Mouse (Mus musculus) layer of hippocampus, adult 9-11 months (tissue): ENCODE data around the gene Gm9817.
"Not testable (repeated sequence)": the region's sequence is repeated elsewhere in the genome, so short reads cannot be mapped to it uniquely, and the experiment has no call there.

Experiments used
- DNase-seq: peaks from one replicate; pipeline ENCODE4 v3.0.0; 2022

The Gm9817 gene

GRCm38 (mm10) chr13:45078392-45078791, at the start of gene Gm9817:
TSS of gene Gm9817 (plus strand) at chr13:45078692.
- DNase-seq = not testable (repeated sequence)

DNA sequence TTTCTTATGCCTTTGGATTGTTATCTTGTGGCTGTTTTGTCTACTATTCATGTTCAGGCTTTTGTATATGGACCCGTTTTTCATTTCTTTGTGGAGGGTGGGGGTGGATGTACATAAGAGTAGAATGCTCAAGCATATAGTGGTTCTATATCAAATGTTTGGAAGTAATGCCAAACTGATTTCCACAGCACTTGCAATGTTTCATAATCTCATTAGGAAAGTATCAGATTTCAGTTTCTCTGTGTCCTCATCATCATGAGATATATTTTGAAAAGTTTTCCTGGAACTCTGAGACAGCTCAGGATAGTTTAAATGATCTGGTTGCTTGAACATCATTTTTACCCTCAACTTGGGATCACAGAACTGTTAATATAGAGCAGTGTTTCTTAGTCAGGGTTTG, 48.7 kb upstream of the Gm9817 start:
- no peak for DNase-seq

GRCm38 (mm10) chr13:45030830-45031229, 47.7 kb upstream of the Gm9817 start:
- DNase-seq = peak; percentile 89

GRCm38 (mm10) chr13:45031314-45031713, 47.2 kb upstream of the Gm9817 start:
- no peak for DNase-seq

GRCm38 (mm10) chr13:45031748-45032147, 46.7 kb upstream of the Gm9817 start:
- peak; percentile 61 for DNase-seq

DNA sequence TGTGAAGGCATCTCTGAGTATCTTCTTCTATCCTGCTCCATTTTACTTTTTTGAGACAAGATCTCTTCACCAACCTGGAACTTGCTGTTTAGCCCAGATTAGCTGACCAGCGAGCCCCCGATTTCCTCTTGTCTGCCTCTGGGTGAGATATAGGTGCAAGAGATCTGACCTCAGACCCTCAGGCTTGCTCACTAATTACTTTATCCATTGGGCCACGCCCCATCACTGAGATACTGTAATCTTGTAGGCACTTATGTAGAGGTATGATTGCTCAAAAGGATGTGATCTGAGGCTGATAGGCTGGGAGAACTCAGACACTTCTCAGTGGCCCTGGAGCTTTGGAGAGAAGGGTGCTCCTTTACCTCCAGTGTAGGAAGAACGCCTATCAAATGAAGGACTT, 46.0 kb upstream of the Gm9817 start:
- DNase-seq = no peak

DNA sequence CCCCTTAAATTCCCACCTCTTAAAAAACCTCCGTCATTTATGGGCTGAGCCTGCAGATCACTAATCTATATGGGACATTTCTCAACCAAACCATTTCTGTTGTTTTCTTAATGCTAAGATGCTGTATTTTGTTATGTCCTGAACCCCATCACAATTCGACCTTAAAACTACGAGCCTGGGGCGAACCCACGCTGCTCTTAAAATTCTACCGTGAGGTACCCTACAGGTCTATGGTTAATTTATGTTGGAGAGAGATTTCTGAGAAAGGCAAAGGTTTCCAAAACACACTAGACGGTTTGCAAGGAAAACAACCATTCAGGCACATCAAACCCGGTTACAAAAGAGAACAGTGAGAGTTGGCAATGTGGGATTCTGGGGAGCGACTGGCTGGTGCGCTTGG, 45.1 kb upstream of the Gm9817 start:
- DNase-seq = no peak

DNA sequence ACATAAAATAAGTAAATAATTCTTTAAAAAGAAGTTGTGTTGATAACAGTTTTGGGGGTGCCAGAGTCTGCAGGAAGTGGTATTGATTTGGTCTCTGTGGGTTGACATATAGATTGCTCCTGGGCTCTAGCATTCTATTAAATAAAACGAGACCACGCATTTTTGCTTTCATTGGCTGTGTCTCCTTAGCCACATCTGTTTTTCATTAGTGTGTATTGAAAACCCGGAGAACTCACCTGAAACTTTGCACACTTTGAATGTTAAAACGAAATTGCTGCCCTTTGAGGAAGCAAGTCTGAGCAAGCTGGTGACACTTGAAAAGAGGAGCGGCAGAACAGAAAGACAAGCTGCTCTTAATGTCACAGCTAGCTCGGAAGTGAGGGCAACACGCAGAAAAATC, 43.7 kb upstream of the Gm9817 start:
- DNase-seq = no peak

GRCm38 (mm10) chr13:45036417-45036816, 42.1 kb upstream of the Gm9817 start:
- DNase-seq = no peak

DNA sequence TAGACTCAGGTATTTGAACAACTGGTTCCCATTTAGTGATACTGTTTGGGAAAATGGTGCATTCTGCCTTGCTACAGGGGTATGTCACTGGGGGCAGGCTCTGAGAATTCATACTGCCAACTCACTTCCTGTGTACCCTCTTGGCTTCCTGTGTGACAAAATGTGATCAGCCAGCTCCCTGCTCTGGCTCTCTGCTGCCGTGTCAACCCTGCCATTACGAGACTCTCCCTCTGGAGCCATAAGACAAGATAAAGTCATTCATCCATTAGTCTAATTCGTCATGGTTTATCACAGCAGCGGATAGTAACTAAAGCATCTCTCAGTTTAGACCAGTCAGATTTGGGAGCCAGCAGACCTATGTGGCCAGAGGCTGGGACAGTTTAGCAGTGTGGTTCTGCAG, 38.3 kb upstream of the Gm9817 start:
- no peak for DNase-seq

DNA sequence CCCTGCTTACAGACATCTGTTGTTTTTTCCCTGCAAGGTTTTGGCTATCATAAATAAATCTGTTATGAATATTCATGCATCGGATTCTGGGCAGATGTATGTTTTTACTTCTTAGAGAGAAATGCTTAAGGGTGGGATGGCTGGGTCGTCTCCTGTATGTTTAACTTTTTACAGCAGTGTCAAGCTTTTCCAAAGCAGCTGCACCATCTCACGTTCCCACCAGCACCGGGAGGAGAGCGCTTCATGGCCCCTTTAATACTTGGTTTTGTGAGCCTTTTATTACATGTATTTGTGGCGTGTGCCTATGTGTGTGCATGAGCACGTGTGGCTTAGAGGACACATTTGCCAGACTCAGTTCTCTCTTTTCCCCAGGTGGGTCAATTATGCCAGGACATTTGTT, 37.8 kb upstream of the Gm9817 start:
- DNase-seq = no peak

GRCm38 (mm10) chr13:45043466-45043865, 35.0 kb upstream of the Gm9817 start:
- no peak for DNase-seq

GRCm38 (mm10) chr13:45049261-45050020, 29.1 kb upstream of the Gm9817 start:
- DNase-seq = peak; percentile 69

- no peak for DNase-seq
These were observed 25.7 kb upstream of the Gm9817 start for GRCm38 (mm10) chr13:45052805-45053204.

GRCm38 (mm10) chr13:45053843-45054242, 24.6 kb upstream of the Gm9817 start:
- DNase-seq = peak; percentile 23

DNA sequence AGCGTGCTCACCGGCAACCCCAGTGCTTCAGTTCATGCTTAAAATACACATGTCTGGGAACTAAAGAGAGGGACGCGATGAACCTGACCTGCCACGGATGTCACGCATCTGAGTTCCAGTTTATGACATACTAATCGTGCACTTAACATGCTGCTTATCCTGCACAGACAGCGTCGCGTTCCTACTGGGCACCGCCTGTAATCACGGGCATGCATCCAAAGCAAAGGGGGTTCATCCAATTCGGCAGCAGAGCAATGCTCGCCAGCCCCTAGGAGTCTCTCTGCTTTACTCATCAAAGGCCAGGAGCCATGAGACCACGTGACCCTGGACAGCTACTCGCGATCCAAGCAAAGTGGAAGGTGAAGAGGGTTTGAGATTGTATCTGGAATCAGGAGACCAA, 19.3 kb upstream of the Gm9817 start:
- DNase-seq = no peak

DNA sequence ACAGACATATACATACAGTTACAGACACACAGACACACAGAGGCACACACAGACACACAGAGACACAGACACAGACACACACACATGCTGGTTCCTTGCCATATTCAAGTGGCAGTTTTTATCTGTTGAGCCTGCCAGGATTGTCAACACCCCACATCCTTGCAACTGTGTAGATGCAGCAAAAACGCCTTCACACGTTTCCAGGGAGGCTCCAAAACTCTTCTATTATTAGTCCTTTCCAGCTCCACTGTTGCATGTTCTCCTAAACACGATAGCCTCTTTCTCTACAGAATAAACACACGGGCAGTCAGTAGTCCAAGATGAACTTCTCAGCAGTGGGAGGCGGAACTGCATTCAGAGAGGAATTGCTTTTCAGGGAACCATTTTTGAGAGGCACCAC, 15.3 kb upstream of the Gm9817 start:
- DNase-seq = no peak

DNA sequence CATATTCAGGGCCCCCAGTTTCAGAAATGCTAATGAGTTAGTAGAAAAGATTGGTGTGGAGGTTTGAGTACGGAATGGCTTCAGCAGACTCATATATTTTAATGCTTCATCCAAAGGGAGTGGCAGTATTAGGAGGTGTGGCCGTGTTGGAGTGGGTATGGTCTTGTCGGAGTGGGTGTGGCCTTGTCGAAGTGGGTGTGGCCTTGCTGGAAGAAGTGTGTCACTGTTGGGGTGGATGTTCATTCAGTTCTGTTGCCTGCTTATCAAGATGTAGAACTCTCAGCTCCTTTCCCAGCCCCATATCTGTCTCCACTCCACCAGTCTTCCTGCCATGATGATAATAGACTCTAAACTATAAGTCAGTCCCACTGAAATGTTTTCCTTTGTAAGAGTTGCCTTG, 13.5 kb upstream of the Gm9817 start:
- no peak for DNase-seq

DNA sequence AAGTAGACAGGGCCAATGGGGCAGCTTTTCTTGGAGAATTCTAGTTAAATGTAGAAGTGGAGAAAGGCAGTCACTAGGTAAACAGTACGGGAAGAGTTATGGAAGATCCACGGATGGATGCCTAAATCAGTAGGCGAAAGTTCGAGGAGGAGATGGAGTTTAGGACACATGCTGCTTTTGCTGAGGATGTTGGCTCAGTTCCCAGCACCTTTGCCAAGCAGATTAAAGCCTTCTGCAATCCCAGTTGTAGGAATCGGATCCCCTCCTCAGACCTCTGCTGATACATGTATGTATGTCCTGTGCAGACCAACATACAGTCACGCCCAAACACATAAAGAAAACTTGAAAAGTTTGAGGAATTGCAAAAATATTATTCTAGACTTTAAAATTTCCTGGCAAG, 8.1 kb upstream of the Gm9817 start:
- no peak for DNase-seq

- DNase-seq = no peak
These were observed 3.5 kb upstream of the Gm9817 start for GRCm38 (mm10) chr13:45075012-45075411.

- no peak for DNase-seq
These were observed 2.8 kb upstream of the Gm9817 start for GRCm38 (mm10) chr13:45075715-45076114.

GRCm38 (mm10) chr13:45080771-45081170, 2.3 kb downstream of the Gm9817 start:
- no peak for DNase-seq

DNA sequence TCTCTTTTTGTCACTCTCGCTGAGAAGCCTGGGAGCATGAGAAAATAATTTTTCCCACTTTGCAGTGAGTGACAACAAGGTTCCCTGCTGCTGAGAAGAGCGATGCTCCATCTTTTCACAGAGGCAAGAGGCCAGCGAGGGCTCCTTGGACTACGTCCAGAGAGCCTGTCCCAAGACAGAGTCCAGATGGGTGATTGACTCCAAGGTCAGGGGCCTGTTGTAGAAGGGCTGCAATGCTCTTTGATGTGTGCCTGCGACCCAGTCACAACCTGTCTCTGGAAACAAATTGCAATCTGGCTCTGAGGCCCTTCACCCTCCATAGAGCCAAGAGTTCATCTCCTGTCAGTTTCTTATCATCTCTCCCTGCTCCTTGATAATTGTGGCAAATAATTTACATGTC, 5.2 kb downstream of the Gm9817 start:
- no peak for DNase-seq

DNA sequence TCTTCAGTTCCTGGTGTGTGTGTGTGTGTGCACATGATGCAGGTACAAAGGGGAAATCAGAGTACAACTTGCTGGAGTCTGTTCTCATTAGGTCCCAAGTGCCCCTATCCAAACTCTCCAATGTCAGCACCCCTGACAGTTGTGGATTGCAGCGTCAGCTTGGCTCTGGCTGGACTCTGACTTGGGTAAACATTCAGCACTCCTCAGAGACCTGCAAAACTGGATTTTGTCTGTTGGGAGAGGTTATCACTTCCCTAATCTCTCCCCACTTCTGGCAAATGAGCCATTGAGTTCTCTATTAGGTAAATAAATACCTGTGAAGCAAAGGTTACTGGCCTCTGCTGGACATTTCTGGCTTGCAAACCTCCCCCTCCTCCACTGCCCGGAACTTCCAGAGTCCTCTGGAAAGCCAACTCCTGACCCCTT, 10.3 kb downstream of the Gm9817 start:
- DNase-seq = no peak

DNA sequence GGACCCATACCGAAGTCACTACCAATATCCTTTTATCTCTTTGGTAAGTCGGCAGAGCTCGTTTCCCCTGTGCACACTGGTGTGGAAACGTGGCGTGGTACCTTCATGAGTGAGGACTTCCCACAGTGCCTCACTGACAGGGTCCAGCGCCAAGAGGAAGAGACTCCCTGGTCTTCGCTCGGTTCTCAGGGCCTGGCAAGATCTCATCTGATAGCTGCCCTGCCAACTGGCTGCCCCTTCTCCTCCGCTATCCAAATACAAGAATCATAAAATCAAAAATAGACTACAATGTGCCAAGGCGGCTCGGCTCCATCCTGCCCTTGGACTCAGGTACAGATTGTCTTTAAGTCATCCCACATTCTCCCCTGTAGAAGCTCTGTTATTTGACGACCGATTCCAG, 11.4 kb downstream of the Gm9817 start:
- no peak for DNase-seq
